Mouse (Mus musculus) liver, adult 2 months (tissue): Measurements from ENCODE around the gene Med10.

Experiments used
- CTCF ChIP-seq: fragments of 200-500 bp; IDR thresholded peaks from 2 replicates; pipeline ENCODE4 v1.5.1; 2011; ENCODE audit warnings: low read depth, low read length, control low read depth
- POLR2A ChIP-seq: fragments of 200-500 bp; IDR thresholded peaks from 2 replicates; pipeline ENCODE4 v1.6.1; 2011; ENCODE audit warnings: low read length, control low read depth; ENCODE audit not compliant: insufficient read depth; ENCODE audit errors: extremely low read depth

GRCm38 (mm10) chr13:69761393-69761792, 40.8 kb upstream of the Med10 start:
- TF ChIP-seq CTCF (no peak), POLR2A (no peak)
